Mouse (Mus musculus): ENCODE results near the gene Lzts3. TPM values are rescaled to one million over a fixed set of nuclear protein-coding genes. Genes with fewer than 3 reads are reported as not detected.

Lzts3 gene
- polyA plus RNA-seq, 1 experiment from 2014 or later = 15.7 TPM

DNA sequence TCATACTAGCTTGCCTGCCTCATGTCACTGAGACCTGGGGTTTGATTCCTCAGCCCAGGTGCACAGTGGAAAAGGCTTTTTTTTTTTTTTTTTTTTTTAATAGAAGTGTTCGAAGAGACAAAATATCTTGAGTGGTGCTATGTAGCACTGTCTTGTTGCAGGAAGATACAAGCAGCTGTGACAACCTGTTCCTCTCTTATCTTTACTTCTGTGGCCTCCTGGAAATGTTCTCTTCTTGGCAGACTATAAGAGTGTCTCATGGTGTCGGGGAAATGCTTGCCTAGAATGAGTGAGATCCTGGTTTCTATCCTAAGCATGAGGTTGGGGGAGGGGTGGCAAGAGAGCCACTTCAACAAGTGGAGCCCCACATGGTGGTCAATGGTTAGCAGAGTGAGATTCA lies 54.2 kb downstream of the Lzts3 start:
- 83% methylated on average over 2 of the region's 2 CpGs for WGBS
- H3K36me3 ChIP-seq (ENCODE audit: insufficient read depth, low read length) = peaks cover 22% of the 10 kb centered on the region
- no peak overlapping the region for H3K27ac ChIP-seq (ENCODE audit: low read length)
- H3K4me3 ChIP-seq (ENCODE audit: low read length) = no peak overlapping the region
- H3K9me3 ChIP-seq (ENCODE audit: low read length) = no peaks in the 10 kb centered on the region
- no peaks in the 10 kb centered on the region for H3K27me3 ChIP-seq (ENCODE audit: insufficient read depth, low read length)
- no peak overlapping the region for H3K9ac ChIP-seq (replicated peaks; ENCODE audit: low read length)
- no peak for ATAC-seq (ENCODE audit: low FRiP score, low TSS enrichment)
- no peaks in the 10 kb centered on the region for H3K4me1 ChIP-seq (ENCODE audit: insufficient read depth, low read length)
- no peak overlapping the region for H3K4me2 ChIP-seq (replicated peaks; ENCODE audit: low read depth, low read length)

DNA sequence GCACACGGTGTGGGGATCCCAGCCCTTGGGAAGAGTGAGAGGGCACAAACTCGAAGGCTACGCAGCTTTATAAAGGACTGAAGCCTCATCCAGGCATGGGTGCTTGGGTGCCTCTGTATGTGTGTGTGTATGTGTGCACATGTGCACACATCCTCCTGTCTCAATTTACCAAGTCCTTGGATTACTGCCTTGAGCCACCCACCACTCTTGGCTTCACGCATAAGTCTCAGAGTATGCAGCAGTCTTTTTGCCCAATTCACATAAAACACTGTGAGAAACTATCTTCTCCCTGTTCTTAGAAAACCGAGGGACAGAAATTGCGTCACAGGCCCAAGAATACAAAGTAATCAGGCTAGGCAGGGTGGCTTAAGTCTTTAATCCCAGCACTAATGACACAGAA lies 56.6 kb downstream of the Lzts3 start:
- H3K4me2 ChIP-seq (replicated peaks; ENCODE audit: low read depth, low read length) = no peak overlapping the region
- WGBS = 85% methylated on average over 6 of the region's 6 CpGs
- no peaks in the 10 kb centered on the region for H3K9me3 ChIP-seq (ENCODE audit: low read length)
- peaks cover 2% of the 10 kb centered on the region; the same call in 1 of the 2 replicates for H3K4me1 ChIP-seq (ENCODE audit: insufficient read depth, low read length)
- no peak overlapping the region for H3K9ac ChIP-seq (replicated peaks; ENCODE audit: low read length)
- H3K27ac ChIP-seq (ENCODE audit: low read length) = no peak overlapping the region
- H3K4me3 ChIP-seq (ENCODE audit: low read length) = no peak overlapping the region
- H3K36me3 ChIP-seq (ENCODE audit: insufficient read depth, low read length) = peaks cover 14% of the 10 kb centered on the region
- H3K27me3 ChIP-seq (ENCODE audit: insufficient read depth, low read length) = peaks cover 17% of the 10 kb centered on the region
- no peak for ATAC-seq (ENCODE audit: low FRiP score, low TSS enrichment)

DNA sequence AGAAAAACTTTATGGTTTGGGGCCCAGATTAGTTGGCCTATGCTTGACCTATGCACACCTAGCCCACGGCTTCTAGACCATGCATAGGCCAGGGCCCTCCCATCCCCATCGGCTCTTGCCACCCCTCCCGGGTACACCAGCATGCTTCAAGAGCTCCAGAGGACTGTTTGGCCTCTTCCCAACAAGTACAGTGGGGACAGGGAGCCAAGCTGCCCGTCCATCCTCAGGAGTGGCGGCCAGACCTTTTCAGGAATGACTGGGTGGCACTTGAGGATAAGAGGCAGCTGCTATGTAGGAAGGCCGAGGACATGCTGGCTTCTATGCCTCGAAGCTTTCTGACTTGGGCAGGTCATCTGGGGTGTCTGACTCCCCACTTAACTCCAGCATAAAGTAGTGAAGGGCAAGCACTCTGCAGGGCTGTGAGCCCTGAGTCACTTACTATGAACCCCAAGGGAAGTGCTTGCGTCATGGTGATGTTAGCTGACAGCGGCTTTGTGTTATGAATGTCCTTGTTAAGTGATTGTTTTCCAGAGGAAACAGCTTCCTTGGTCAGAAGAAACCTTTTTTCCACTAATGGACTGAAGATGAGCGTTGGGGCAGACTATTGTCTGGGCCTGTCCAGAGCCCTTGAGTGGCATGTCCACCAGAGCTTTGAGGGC lies 58.6 kb downstream of the Lzts3 start:
- H3K27me3 ChIP-seq (ENCODE audit: insufficient read depth, low read length) = peaks cover 37% of the 10 kb centered on the region
- no peak overlapping the region for H3K27ac ChIP-seq (ENCODE audit: low read length)
- no peak overlapping the region for H3K4me2 ChIP-seq (replicated peaks; ENCODE audit: low read depth, low read length)
- H3K9ac ChIP-seq (replicated peaks; ENCODE audit: low read length) = no peak overlapping the region
- no peaks in the 10 kb centered on the region for H3K36me3 ChIP-seq (ENCODE audit: insufficient read depth, low read length)
- H3K9me3 ChIP-seq (ENCODE audit: low read length) = no peaks in the 10 kb centered on the region
- peaks cover 11% of the 10 kb centered on the region for H3K4me1 ChIP-seq (ENCODE audit: insufficient read depth, low read length)
- no peak overlapping the region for H3K4me3 ChIP-seq (ENCODE audit: low read length)
- ATAC-seq (ENCODE audit: low FRiP score, low TSS enrichment) = no peak
- 76% methylated on average over 10 of the region's 10 CpGs for WGBS

Other genes starting within 250 kb of the Lzts3 start
- 104 and 105 TPM in 2 replicates for gene Cpxm1, start 245.2 kb downstream of the Lzts3 start, polyA plus RNA-seq (2015; fragmentation: Nextera tagmentation; extraction: Ambion mirVana)
- gene Gm28372, start 237.6 kb downstream of the Lzts3 start, polyA plus RNA-seq (2015; fragmentation: Nextera tagmentation; extraction: Ambion mirVana) = not detected in 2 replicates
- not detected in 2 replicates for gene 1700020A23Rik, start 237.5 kb downstream of the Lzts3 start, polyA plus RNA-seq (2015; fragmentation: Nextera tagmentation; extraction: Ambion mirVana)
- gene Tmem239, start 236.3 kb downstream of the Lzts3 start, polyA plus RNA-seq (2015; fragmentation: Nextera tagmentation; extraction: Ambion mirVana) = not detected in 2 replicates
- 109 and 115 TPM in 2 replicates for gene Vps16, start 218.5 kb downstream of the Lzts3 start, polyA plus RNA-seq (2015; fragmentation: Nextera tagmentation; extraction: Ambion mirVana)
- gene Pced1a, start 218.1 kb downstream of the Lzts3 start, polyA plus RNA-seq (2015; fragmentation: Nextera tagmentation; extraction: Ambion mirVana) = 20.1 and 21.7 TPM in 2 replicates
- gene Ptpra, start 192.5 kb downstream of the Lzts3 start, polyA plus RNA-seq (2015; fragmentation: Nextera tagmentation; extraction: Ambion mirVana) = 91.6 and 92.0 TPM in 2 replicates
- gene Mrps26, start 79.1 kb downstream of the Lzts3 start, polyA plus RNA-seq (2015; fragmentation: Nextera tagmentation; extraction: Ambion mirVana) = 98.5 and 104 TPM in 2 replicates
- 0.32 TPM in 1 of 2 replicates, not detected in the other for gene Oxt, start 66.6 kb downstream of the Lzts3 start, polyA plus RNA-seq (2015; fragmentation: Nextera tagmentation; extraction: Ambion mirVana)
- gene Avp, start 60.2 kb downstream of the Lzts3 start, polyA plus RNA-seq (2015; fragmentation: Nextera tagmentation; extraction: Ambion mirVana) = not detected in 2 replicates
- 16.4 and 19.8 TPM in 2 replicates for gene Fastkd5, start 12.8 kb downstream of the Lzts3 start, polyA plus RNA-seq (2015; fragmentation: Nextera tagmentation; extraction: Ambion mirVana)
- 14.3 and 16.0 TPM in 2 replicates for gene Ubox5, start 12.8 kb downstream of the Lzts3 start, polyA plus RNA-seq (2015; fragmentation: Nextera tagmentation; extraction: Ambion mirVana)
- gene Ddrgk1, start 21.9 kb upstream of the Lzts3 start, polyA plus RNA-seq (2015; fragmentation: Nextera tagmentation; extraction: Ambion mirVana) = 67.9 and 79.4 TPM in 2 replicates
- 108 and 116 TPM in 2 replicates for gene Itpa, start 24.8 kb upstream of the Lzts3 start, polyA plus RNA-seq (2015; fragmentation: Nextera tagmentation; extraction: Ambion mirVana)
- gene Slc4a11, start 54.7 kb upstream of the Lzts3 start, polyA plus RNA-seq (2015; fragmentation: Nextera tagmentation; extraction: Ambion mirVana) = 2.4 and 2.9 TPM in 2 replicates